Comparison of ENCODE assay signal across 25 mouse cellular contexts in genomic region chr3:16858931-16859330, GRCm38 (mm10).
DNase-seq lines count a peak whose midpoint lies in the region; ATAC-seq and TF ChIP-seq lines count a peak whose summit lies in the region.
"Had no signal": no experiment of that assay in that cellular context is flagged by ENCODE, and none has a peak within 500 bp of the region (broad histone marks: within the 10 kb centered on the region; RNA-seq: fewer than 3 reads in every experiment).

No protein-coding gene starts in this region.

- no peaks in the 10 kb centered on the region for H3K36me3 ChIP-seq in forebrain, embryonic 11.5 days (ENCODE audit: control insufficient read depth, insufficient read depth, low read length)
- no peaks in the 10 kb centered on the region for H3K36me3 ChIP-seq in forebrain, embryonic 14.5 days (ENCODE audit: control insufficient read depth, insufficient read depth, low read length)
- no peaks in the 10 kb centered on the region for H3K36me3 ChIP-seq in ES-Bruce4 (ENCODE audit: control insufficient read depth, insufficient read depth, low read length, poor library complexity, severe bottlenecking)
- H3K36me3 ChIP-seq in midbrain, embryonic 15.5 days (replicated peaks): no peaks in the 10 kb centered on the region
- H3K36me3 ChIP-seq: embryonic facial prominence, embryonic 12.5 days; heart, embryonic 13.5 days had no signal

- 61% methylated on average over 2 of the region's 2 CpGs for WGBS in forebrain, embryonic 11.5 days
- 70% methylated on average over 2 of the region's 2 CpGs for WGBS in forebrain, embryonic 14.5 days
- 42% methylated on average over 2 of the region's 2 CpGs for WGBS in midbrain, embryonic 15.5 days

- no peak overlapping the region for H3K9ac ChIP-seq in forebrain, embryonic 11.5 days (ENCODE audit: low read length)
- H3K9ac ChIP-seq in forebrain, embryonic 14.5 days (ENCODE audit: low read length): no peak overlapping the region
- no peak overlapping the region for H3K9ac ChIP-seq in ES-Bruce4 (ENCODE audit: low read depth, poor library complexity, severe bottlenecking)
- H3K9ac ChIP-seq in midbrain, embryonic 15.5 days: no peak overlapping the region
- H3K9ac ChIP-seq: embryonic facial prominence, embryonic 12.5 days; forebrain, postnatal 0 days; heart, embryonic 13.5 days had no signal

- no peak for TF ChIP-seq CTCF in ES-Bruce4 (IDR thresholded peaks at IDR 0.05; ENCODE audit: low read depth, low read length)

- peak; percentile 54; the same call in 1 of the 2 replicates for ATAC-seq in forebrain, embryonic 11.5 days (replicated peaks; ENCODE audit: low FRiP score)
- ATAC-seq in forebrain, embryonic 14.5 days: no peak
- ATAC-seq in midbrain, embryonic 15.5 days (replicated peaks): no peak
- ATAC-seq: CD4-positive, CD25-positive, alpha-beta regulatory T cell, adult 4 months; forebrain, postnatal 0 days had no signal

- DNase-seq in forebrain, embryonic 11.5 days (ENCODE audit: low spot score): no peak
- DNase-seq in forebrain, embryonic 14.5 days (ENCODE audit: low spot score): no peak
- DNase-seq in embryo, embryonic 11 days: peak; percentile 18
- no peak for DNase-seq in thymus, postnatal 10 days (ENCODE audit: low spot score in 2 of 2)
- no peak for DNase-seq in heart, postnatal 36 days
- no peak for DNase-seq in gastrocnemius, postnatal 14 days
- DNase-seq: adrenal gland, adult 2 months; cerebellum, adult 2 months; cerebellum, postnatal 36 days; forebrain, postnatal 0 days; heart, adult 18-20 months; kidney, adult 9 months; kidney, postnatal 4 days; layer of hippocampus, adult 9-11 months; lung, adult 2 months; right cerebral cortex, postnatal 14 days; spleen, adult 18-20 months had no signal

- no peak overlapping the region for H3K4me3 ChIP-seq in forebrain, embryonic 11.5 days (ENCODE audit: low read depth, low read length)
- H3K4me3 ChIP-seq in forebrain, embryonic 14.5 days (ENCODE audit: low read depth, low read length): no peak overlapping the region
- no peak overlapping the region for H3K4me3 ChIP-seq in ES-Bruce4 (ENCODE audit: low read depth, low read length)
- no peak overlapping the region for H3K4me3 ChIP-seq in midbrain, embryonic 15.5 days
- H3K4me3 ChIP-seq: embryonic facial prominence, embryonic 12.5 days; erythroblast, embryonic 14.5 days; heart, embryonic 13.5 days; megakaryocyte, embryonic 14.5 days had no signal

- 0 out of 2 replicates have a peak, but pooled peaks have one; percentile 26 for TF ChIP-seq EP300 in ES-Bruce4 (IDR thresholded peaks at IDR 0.05; ENCODE audit: insufficient read depth, low read depth, low read length)

- H3K9me3 ChIP-seq in forebrain, embryonic 11.5 days (ENCODE audit: control insufficient read depth, low read length): no peaks in the 10 kb centered on the region
- no peaks in the 10 kb centered on the region for H3K9me3 ChIP-seq in forebrain, embryonic 14.5 days (replicated peaks; ENCODE audit: control insufficient read depth, low read length)
- 0 out of 2 replicates have a peak, but pooled peaks cover 2% of the 10 kb centered on the region for H3K9me3 ChIP-seq in ES-Bruce4 (replicated peaks; ENCODE audit: control insufficient read depth, insufficient read depth, low read length, poor library complexity, severe bottlenecking)
- no peaks in the 10 kb centered on the region for H3K9me3 ChIP-seq in midbrain, embryonic 15.5 days
- H3K9me3 ChIP-seq: embryonic facial prominence, embryonic 12.5 days; heart, embryonic 13.5 days had no signal

- no peak for TF ChIP-seq POLR2A in ES-Bruce4 (IDR thresholded peaks at IDR 0.05; ENCODE audit: insufficient read depth, low read length)

- H3K4me2 ChIP-seq in forebrain, embryonic 11.5 days (ENCODE audit: low read depth, low read length, severe bottlenecking): no peak overlapping the region
- H3K4me2 ChIP-seq in forebrain, embryonic 14.5 days (ENCODE audit: low read length): no peak overlapping the region
- H3K4me2 ChIP-seq in midbrain, embryonic 15.5 days: no peak overlapping the region
- H3K4me2 ChIP-seq: embryonic facial prominence, embryonic 12.5 days; heart, embryonic 13.5 days; liver, embryonic 11.5 days had no signal

- intact Hi-C loops in heart, postnatal 36 days (cut with DNase I): no loop called here
- intact Hi-C loops in gastrocnemius, postnatal 14 days (cut with DNase I; ENCODE audit: low total_unique reads): no loop called here

- no peak overlapping the region for H3K27ac ChIP-seq in forebrain, embryonic 11.5 days (ENCODE audit: low read depth, low read length)
- H3K27ac ChIP-seq in forebrain, embryonic 14.5 days (ENCODE audit: low read depth, low read length): no peak overlapping the region
- no peak overlapping the region for H3K27ac ChIP-seq in ES-Bruce4 (ENCODE audit: insufficient read depth, low read length)
- peak overlapping the region; percentile 52 for H3K27ac ChIP-seq in midbrain, embryonic 15.5 days
- H3K27ac ChIP-seq: embryonic facial prominence, embryonic 12.5 days; heart, embryonic 13.5 days had no signal

- no peaks in the 10 kb centered on the region for H3K4me1 ChIP-seq in forebrain, embryonic 11.5 days (replicated peaks; ENCODE audit: control insufficient read depth, insufficient read depth, low read length)
- H3K4me1 ChIP-seq in forebrain, embryonic 14.5 days (ENCODE audit: control insufficient read depth, insufficient read depth, low read length): peaks cover 3% of the 10 kb centered on the region; the same call in 1 of the 2 replicates
- no peaks in the 10 kb centered on the region for H3K4me1 ChIP-seq in ES-Bruce4 (ENCODE audit: control insufficient read depth, insufficient read depth, low read length)
- H3K4me1 ChIP-seq in midbrain, embryonic 15.5 days: peaks cover 14% of the 10 kb centered on the region; the same call in 1 of the 2 replicates
- H3K4me1 ChIP-seq: embryonic facial prominence, embryonic 12.5 days; heart, embryonic 13.5 days; megakaryocyte, embryonic 14.5 days had no signal

- no peaks in the 10 kb centered on the region for H3K27me3 ChIP-seq in forebrain, embryonic 11.5 days (ENCODE audit: control insufficient read depth, insufficient read depth, low read length)
- H3K27me3 ChIP-seq in forebrain, embryonic 14.5 days (replicated peaks; ENCODE audit: control insufficient read depth, insufficient read depth, low read length): no peaks in the 10 kb centered on the region
- no peaks in the 10 kb centered on the region for H3K27me3 ChIP-seq in ES-Bruce4 (ENCODE audit: control insufficient read depth, insufficient read depth, low read length, poor library complexity, severe bottlenecking)
- no peaks in the 10 kb centered on the region for H3K27me3 ChIP-seq in midbrain, embryonic 15.5 days (replicated peaks)
- H3K27me3 ChIP-seq: embryonic facial prominence, embryonic 12.5 days; heart, embryonic 13.5 days; megakaryocyte, embryonic 14.5 days had no signal
